Mouse (Mus musculus) lung, postnatal 10 days (tissue): ENCODE data around the gene Kat2b.
A peak's percentile ranks its signal among the peaks of the same experiment; 100 is the strongest.
"Not testable (repeated sequence)": the region's sequence is repeated elsewhere in the genome, so short reads cannot be mapped to it uniquely, and the experiment has no call there.

ENCODE experiments used
- DNase-seq: peaks from one replicate; pipeline ENCODE4 v3.0.0; 2021

The Kat2b gene

DNA sequence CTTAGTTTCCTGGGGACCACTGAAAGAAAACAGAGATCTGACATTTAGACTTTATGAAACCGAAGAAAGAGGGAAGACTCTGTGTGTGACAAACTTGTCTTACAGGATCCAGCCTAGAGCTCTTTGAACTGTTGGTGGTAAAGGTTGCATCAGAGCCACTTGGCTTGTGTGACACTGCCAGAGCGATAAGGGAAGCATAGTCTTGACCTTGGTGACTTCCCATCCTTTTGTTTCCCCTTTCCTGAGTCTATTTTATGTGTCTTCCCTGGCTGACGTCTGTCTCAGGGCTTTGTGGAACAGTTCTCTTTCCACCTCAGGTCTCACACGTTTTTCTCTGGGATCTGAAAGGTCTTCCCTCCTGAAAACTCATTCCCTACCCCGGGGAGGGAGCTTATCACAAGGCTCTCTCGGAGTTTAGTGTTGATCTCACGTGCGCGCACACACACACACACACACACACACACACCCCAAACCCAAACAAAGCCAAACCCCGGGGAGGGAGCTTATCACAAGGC lies 3.8 kb downstream of the Kat2b start:
- peak; percentile 32 for DNase-seq

- DNase-seq: not testable (repeated sequence)
Observed at GRCm38 (mm10) chr17:53570932-53571331, 4.3 kb downstream of the Kat2b start.

DNA sequence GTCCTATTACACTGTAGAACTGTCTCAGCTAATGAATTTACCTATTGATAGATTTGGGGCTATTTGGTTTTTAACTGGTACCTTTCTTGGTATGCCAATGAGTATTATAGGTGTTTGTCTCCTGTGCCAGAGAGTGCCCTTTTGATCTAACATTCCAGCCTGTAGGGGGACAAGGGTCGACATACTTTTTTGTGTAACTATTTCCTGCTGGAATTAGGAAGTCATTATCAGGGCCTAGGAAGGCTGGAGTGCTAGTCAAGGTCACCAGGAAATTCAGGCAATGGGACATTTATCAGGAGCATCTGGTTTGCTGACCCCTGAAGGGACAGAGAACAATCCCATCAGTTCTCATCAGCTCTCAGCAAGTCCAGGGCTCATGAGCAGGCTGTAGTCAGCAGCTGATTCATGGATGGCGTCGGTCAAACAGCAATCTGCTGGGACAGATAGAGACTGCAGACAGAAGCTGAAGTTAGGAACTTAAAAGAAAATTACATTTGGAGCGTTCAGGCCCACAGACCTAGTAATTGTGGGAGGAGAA lies 6.4 kb downstream of the Kat2b start:
- no peak for DNase-seq

DNA sequence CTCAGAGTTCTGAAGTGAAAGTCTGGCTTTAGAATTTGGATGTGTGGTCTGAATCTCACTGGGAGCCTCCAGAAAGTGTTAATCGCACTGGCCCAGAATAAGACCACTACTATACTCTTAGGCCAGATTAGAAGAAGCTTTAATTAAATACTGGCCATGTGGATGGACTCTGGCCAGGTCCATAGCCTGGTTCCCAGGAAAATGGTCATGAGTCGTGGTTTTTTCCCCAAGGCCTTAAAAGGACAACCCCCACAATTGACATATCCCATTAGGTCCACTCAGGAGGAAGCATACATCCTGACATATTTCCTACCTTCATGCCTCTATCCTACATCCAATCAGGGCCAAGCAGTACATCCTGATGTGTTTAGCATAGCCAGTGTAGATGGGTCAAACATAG lies 10.5 kb downstream of the Kat2b start:
- DNase-seq: no peak

- no peak for DNase-seq
Observed at GRCm38 (mm10) chr17:53577754-53578153, 11.1 kb downstream of the Kat2b start.

- no peak for DNase-seq
Observed at GRCm38 (mm10) chr17:53578249-53578648, 11.6 kb downstream of the Kat2b start.

GRCm38 (mm10) chr17:53578776-53579175 lies 12.1 kb downstream of the Kat2b start:
- no peak for DNase-seq

GRCm38 (mm10) chr17:53579612-53580011 lies 13.0 kb downstream of the Kat2b start:
- no peak for DNase-seq

DNA sequence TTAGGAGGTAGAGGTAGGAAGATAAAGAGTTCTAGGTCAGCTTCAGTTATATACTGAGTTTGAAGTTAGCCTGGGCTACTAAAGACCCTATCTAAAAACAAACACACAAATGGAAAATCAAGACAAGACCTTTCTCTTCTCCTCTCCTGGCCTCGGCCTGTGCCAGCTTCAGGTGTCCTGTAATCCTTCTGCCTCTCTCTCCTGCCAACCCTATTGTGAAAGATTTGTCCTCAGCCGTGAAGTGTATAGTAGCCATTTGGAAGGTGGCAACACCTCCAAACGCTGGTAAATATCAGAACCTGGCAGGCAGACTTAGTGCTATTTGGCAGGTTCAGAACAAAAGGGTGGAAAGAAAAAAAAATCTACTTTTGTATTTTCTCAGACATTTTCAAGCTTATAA lies 13.6 kb downstream of the Kat2b start:
- DNase-seq: no peak

DNA sequence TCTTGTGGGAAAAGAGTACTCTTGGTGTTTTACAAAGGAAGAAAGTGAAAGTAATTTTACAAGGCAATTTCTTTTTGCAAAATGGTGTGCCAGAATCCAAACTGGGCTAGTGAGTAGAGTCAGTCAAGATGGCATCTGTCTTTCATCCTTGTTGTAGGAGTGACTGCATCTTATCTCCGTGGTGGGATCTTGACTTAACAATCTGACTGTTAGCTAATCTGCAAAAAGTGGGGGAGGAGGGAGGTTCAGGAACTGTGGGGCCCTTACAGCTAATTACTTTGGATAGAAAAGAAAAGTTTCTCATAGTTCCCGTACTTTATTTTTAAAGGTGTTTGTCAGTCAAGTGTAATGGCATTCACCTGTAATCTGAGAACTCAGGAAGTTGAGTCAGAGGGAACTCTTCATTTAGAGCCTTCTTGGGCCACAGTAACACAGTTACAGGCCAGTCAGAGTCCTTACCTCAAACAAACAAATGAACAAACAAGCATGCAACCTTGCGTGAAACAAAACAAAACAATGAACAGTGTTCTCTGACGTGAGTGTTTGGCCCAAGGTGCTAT lies 15.4 kb downstream of the Kat2b start:
- DNase-seq: no peak

DNA sequence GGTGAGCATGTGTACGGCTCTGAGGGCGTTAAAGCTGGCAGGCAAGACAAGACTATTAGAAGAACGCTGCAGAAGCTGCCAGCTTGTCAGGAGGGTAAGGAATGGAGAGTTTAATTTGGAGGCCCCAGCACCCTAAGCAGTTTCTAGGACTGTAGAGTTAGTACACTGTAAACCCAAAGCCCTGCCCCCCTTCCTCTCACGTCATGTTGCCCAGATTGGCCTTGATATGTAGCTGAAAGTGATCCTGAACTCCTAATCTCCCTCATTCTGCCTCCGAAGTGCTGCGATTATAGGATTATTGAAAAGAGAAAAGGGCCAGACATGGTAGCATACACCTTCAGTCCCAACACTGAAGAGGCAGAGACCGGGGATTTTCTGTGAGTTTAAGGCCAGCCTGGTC lies 16.1 kb downstream of the Kat2b start:
- DNase-seq: no peak

- peak; percentile 33 for DNase-seq
Observed at GRCm38 (mm10) chr17:53583846-53584579, 17.4 kb downstream of the Kat2b start.

DNA sequence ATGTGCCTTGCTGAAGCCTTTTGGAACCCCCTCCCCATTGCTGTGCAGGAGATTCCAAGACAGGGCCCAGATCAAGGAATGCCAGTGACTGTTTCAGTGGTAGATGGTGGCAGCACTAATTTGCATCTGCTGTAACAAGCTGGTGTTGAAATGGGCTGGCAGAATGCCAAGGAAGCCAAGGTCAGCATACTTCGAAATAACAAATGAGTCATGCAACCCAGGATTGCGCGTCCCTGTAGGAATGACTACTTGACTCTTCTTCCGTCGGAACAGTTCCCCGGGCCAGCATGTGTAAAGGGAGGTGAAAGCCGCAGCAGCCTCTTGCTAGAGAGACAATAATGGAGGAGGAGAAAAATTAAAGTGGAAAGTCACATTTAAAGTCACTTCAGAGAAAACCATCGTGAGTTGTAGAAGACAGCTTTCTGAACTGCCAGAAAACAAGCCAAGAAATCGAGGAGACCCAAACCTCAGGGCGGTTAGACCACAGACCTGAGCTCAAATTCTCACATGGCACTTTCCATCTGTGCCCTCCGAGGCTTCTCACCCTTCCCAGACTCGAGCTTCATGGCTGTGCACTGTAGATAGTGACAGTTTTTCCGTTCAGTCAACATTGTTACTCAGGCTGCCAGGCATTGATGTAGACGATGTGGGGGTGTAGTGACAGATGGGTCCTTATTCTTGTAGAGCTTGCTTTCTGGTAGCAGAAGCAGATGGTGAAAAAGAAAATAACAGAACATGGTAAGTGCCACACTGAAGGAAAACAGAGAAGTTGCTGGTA lies 20.6 kb downstream of the Kat2b start:
- DNase-seq: peak; percentile 94

GRCm38 (mm10) chr17:53588097-53588855 lies 21.6 kb downstream of the Kat2b start:
- no peak for DNase-seq

- DNase-seq: no peak
Observed at GRCm38 (mm10) chr17:53590110-53590509, 23.4 kb downstream of the Kat2b start.

DNA sequence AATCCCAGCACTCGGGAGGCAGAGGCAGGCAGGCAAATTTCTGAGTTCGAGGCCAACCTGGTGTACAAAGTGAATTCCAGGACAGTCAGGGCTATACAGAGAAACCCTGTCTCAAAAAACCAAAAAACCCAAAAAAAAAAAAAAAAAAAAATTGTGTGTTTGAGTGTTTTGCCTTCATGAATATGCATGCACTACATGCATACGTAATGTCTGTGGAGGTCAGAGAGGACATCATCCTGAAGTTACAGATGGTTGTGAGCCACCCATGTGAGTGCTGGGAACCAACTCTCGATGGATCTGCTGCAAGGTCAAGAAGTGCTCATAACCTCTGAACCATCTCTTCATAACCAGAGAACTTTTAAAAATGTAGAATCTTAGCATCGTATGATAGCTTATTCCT lies 25.2 kb downstream of the Kat2b start:
- no peak for DNase-seq

- no peak for DNase-seq
Observed at GRCm38 (mm10) chr17:53594590-53594989, 27.9 kb downstream of the Kat2b start.

DNA sequence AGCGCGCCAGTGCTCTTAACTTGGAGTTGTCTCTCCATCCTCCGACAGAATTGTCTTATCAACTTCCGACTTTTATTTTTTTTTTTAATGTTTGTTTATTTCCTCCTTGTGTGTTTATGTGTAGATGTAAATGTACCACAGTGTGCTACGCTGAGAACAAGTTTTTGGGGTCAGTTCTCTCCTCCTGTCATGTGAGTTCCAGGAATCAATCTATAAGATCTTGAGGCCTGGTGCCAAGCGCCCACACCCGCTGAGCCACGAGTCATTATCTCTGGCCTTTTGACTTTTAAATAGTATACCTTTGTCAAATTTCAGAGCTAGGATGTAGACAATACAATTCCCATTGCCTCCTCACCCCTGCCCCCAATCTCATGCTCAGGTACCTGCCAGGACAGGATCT lies 28.9 kb downstream of the Kat2b start:
- no peak for DNase-seq

GRCm38 (mm10) chr17:53596314-53596882 lies 29.7 kb downstream of the Kat2b start:
- peak; percentile 81 for DNase-seq

GRCm38 (mm10) chr17:53596941-53597790 lies 30.5 kb downstream of the Kat2b start:
- no peak for DNase-seq

GRCm38 (mm10) chr17:53598571-53598970 lies 31.9 kb downstream of the Kat2b start:
- DNase-seq: no peak
